Mouse (Mus musculus): ENCODE results near the gene Ubap2l.

- TF ChIP-seq POLR2A (IDR thresholded peaks at IDR 0.05; ENCODE audit: borderline replicate concordance, control insufficient read depth, low read depth, low read length) (no peak), CTCF (IDR thresholded peaks at IDR 0.05; ENCODE audit: control insufficient read depth, insufficient read depth, low read length) (no peak)
Observed at GRCm38 (mm10) chr3:90061549-90061948, 9.1 kb upstream of the Ubap2l start.
